Mouse (Mus musculus) midbrain, embryonic 11.5 days (tissue): ENCODE measurements around the gene Olfm2. TPM values are rescaled to one million over a fixed set of nuclear protein-coding genes. Genes with fewer than 3 reads are reported as not detected.
"Not testable (repeated sequence)": the region's sequence is repeated elsewhere in the genome, so short reads cannot be mapped to it uniquely, and the experiment has no call there.

Experiments used
- ATAC-seq: fragments of 200-750 bp; cut with Nextera tagmentation; 2 replicates; pipeline ENCODE4 v1.8.0; 2017; ENCODE audit warnings: moderate TSS enrichment, moderate library complexity; ENCODE audit not compliant: low FRiP score
- DNase-seq: peaks from one replicate; pipeline ENCODE4 v3.0.0; 2015; ENCODE audit warnings: low spot score; ENCODE audit errors: missing footprints
- H3K27ac ChIP-seq: fragments of 300-500 bp; sonication (generic); 2 replicates; pipeline ENCODE4 v1.5.1; 2014; ENCODE audit warnings: low read depth, low read length
- H3K27me3 ChIP-seq: fragments of 300-500 bp; sonication (generic); 2 replicates; pipeline ENCODE4 v1.6.1; 2014; ENCODE audit warnings: mild to moderate bottlenecking, low read length, moderate library complexity, mixed read lengths; ENCODE audit not compliant: control insufficient read depth, insufficient read depth
- H3K36me3 ChIP-seq: fragments of 300-500 bp; sonication (generic); 2 replicates; pipeline ENCODE4 v1.6.1; 2014; ENCODE audit warnings: mild to moderate bottlenecking, low read length, moderate library complexity, mixed read lengths; ENCODE audit not compliant: control insufficient read depth, insufficient read depth
- H3K4me1 ChIP-seq: fragments of 300-500 bp; sonication (generic); 2 replicates; pipeline ENCODE4 v1.6.1; 2014; ENCODE audit warnings: low read length; ENCODE audit not compliant: control insufficient read depth, insufficient read depth
- H3K4me2 ChIP-seq: fragments of 300-500 bp; sonication (generic); 2 replicates; pipeline ENCODE4 v1.6.1; 2014; ENCODE audit warnings: mild to moderate bottlenecking, moderate library complexity
- H3K4me3 ChIP-seq: fragments of 300-500 bp; sonication (generic); 2 replicates; pipeline ENCODE4 v1.5.1; 2014; ENCODE audit warnings: low read depth, low read length
- H3K9ac ChIP-seq: fragments of 300-500 bp; sonication (generic); 2 replicates; pipeline ENCODE4 v1.6.1; 2014; ENCODE audit warnings: low read length
- H3K9me3 ChIP-seq: fragments of 300-500 bp; sonication (generic); 2 replicates; pipeline ENCODE4 v1.6.1; 2016; ENCODE audit warnings: low read length; ENCODE audit not compliant: control insufficient read depth
- WGBS: fragments of 180-500 bp; shearing (Covaris S2); extraction: QIAGEN DNeasy Blood & Tissue Kit; methylation state at CpG from one replicate; pipeline ENCODE4 v1.1.7; 2014; 5-methylcytosine and 5-hydroxymethylcytosine counted together
- polyA plus RNA-seq: library from polyadenylated mRNA; unstranded; fragments of >200 nt; fragmentation: Nextera tagmentation; extraction: Ambion mirVana; gene quantifications from 2 replicates; pipeline ENCODE4 v1.2.1, GENCODE M21; 2014

Gene Olfm2
- polyA plus RNA-seq, 1 experiment from 2014 or later: 35.3 TPM

DNA sequence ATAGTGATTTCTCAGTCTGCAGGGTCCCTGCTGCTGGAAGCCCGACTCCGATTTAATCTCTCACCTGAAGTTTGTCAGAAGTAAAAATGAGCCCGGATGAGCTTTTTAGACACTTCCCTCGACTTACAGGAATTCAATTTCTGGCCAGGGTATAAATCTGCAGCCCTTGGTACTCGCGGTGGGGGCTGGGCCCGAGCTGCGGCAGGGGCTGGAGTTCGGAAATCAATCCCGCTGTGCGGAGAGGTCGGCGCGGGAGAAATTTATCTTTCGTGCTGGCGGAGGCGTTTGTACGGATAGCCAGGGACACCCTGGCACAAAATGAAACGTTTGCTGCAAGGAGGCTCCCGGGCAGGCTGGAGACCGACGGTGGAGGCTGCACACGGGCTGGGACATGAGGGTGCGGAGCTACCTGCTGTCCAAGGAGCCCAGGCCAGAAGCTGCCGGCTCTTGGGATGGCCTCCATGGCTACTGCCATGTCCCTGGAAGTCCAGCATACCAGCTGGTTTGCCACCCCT is 51.4 kb downstream of the Olfm2 start:
- Histone ChIP-seq H3K4me2 (peak overlapping the region; percentile 55), H3K9me3 (no peaks in the 10 kb centered on the region), H3K27me3 (no peaks in the 10 kb centered on the region), H3K36me3 (no peaks in the 10 kb centered on the region), H3K9ac (peak overlapping the region; percentile 62), H3K27ac (peak overlapping the region; percentile 44; the same call in 1 of the 2 replicates), H3K4me1 (peaks cover 29% of the 10 kb centered on the region), H3K4me3 (peak overlapping the region; percentile 22)
- 2% methylated on average over 25 of the region's 25 CpGs for WGBS
- DNase-seq: peak; percentile 93
- no peak for ATAC-seq

DNA sequence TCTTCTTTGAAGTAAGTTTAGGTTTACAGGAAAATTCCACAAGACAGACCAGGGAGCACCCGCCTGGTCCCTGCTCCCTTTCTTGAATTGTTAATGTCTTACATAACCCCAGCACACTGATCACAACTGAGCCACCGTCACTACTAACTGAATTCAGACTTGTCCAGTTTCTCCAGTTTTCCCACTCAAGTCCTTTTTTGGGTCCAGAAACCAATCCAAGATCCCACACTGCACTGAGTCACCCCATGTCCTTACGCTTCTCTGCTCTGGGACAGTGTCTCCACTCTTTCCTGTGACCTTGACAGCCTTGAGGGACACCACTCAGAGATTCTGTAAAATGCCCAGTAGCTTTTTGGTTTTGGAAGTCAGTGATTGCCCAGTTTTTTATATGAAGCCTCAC is 53.3 kb downstream of the Olfm2 start:
- Histone ChIP-seq H3K4me3 (no peak overlapping the region), H3K4me1 (peaks cover 31% of the 10 kb centered on the region), H3K27ac (no peak overlapping the region), H3K9ac (no peak overlapping the region), H3K27me3 (no peaks in the 10 kb centered on the region), H3K9me3 (no peaks in the 10 kb centered on the region), H3K4me2 (no peak overlapping the region), H3K36me3 (no peaks in the 10 kb centered on the region)
- 93% methylated on average over 3 of the region's 3 CpGs for WGBS
- DNase-seq (no peak), ATAC-seq (no peak)

DNA sequence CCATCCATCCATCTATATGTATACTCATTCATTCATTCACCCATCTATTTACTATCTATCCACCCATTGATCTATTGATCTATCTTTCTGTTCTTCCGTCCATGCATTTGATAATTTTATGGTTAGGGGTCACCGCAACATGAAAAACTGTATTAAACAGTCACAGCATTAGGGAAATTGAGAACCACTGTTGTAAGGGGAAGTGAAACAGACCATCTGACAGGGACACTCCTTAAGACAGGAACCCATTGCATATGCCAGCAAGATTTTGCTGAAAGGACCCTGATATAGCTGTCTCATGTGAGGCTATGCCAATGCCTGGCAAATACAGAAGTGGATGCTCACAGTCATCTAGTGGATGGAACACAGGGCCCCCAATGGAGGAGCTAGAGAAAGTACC is 55.7 kb downstream of the Olfm2 start:
- H3K27ac ChIP-seq, ATAC-seq, H3K27me3 ChIP-seq: not testable (repeated sequence)

DNA sequence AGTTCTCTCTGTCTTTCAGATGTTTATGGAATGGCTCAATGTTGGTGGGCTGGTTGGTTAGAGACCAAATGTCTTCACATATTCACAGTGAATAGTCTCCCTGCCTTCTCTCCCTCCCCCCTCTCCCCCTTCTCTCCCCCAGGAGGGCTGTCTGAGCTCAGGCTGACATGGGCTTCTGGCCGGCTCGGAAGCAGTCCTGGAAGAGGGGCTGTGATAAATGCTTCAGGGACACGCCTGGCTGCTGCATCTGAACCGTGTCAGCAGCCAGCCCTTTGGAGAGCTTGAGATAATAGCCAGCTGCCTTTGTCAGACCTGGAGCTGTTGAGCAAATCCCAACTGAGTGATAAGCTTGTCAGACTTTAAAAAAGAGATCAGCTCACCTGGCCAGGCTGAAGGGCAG is 56.2 kb downstream of the Olfm2 start:
- Histone ChIP-seq H3K9me3 (no peaks in the 10 kb centered on the region), H3K4me2 (no peak overlapping the region), H3K27ac (peak overlapping the region; percentile 51), H3K4me3 (no peak overlapping the region), H3K9ac (no peak overlapping the region; the same call in 1 of the 2 replicates), H3K36me3 (no peaks in the 10 kb centered on the region), H3K4me1 (peaks cover 14% of the 10 kb centered on the region), H3K27me3 (no peaks in the 10 kb centered on the region)
- ATAC-seq: peak; percentile 58
- 7% methylated on average over 4 of the region's 4 CpGs for WGBS
- no peak for DNase-seq

More for the DNA sequence above, 55.7 kb downstream of the Olfm2 start:
- not testable (repeated sequence) for H3K36me3 ChIP-seq, H3K4me3 ChIP-seq, H3K9ac ChIP-seq, DNase-seq, H3K4me2 ChIP-seq, H3K9me3 ChIP-seq
- peaks cover 17% of the 10 kb centered on the region for H3K4me1 ChIP-seq
- WGBS: 87% methylated on average over 2 of the region's 2 CpGs

DNA sequence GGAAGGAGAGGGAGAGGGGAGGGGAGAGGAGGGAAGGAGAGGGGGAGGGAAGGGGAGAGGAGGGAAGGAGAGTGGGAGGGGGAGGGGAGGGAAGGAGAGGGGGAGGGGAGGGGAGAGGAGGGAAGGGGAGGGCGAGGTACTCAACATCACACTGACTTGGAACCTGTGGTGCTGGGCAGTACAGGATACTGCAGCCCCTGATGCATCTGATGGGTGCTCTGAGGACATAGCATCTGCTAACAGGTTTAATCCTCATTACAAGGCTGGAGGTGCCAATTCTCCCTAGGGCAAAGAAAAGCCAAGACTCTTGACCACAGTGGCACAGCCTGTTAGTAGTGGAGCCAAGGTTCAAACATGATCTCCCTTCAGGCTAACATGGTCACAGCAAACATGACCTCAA is 56.7 kb downstream of the Olfm2 start:
- no peaks in the 10 kb centered on the region for H3K36me3 ChIP-seq
- 60% methylated on average over 1 of the region's 1 CpGs for WGBS
- H3K4me1 ChIP-seq: peaks cover 9% of the 10 kb centered on the region
- H3K4me2 ChIP-seq: no peak overlapping the region
- H3K27me3 ChIP-seq: no peaks in the 10 kb centered on the region
- H3K9ac ChIP-seq: no peak overlapping the region
- DNase-seq (no peak), ATAC-seq (peak; percentile 43)
- no peaks in the 10 kb centered on the region for H3K9me3 ChIP-seq
- peak overlapping the region; percentile 30 for H3K27ac ChIP-seq
- H3K4me3 ChIP-seq: no peak overlapping the region

DNA sequence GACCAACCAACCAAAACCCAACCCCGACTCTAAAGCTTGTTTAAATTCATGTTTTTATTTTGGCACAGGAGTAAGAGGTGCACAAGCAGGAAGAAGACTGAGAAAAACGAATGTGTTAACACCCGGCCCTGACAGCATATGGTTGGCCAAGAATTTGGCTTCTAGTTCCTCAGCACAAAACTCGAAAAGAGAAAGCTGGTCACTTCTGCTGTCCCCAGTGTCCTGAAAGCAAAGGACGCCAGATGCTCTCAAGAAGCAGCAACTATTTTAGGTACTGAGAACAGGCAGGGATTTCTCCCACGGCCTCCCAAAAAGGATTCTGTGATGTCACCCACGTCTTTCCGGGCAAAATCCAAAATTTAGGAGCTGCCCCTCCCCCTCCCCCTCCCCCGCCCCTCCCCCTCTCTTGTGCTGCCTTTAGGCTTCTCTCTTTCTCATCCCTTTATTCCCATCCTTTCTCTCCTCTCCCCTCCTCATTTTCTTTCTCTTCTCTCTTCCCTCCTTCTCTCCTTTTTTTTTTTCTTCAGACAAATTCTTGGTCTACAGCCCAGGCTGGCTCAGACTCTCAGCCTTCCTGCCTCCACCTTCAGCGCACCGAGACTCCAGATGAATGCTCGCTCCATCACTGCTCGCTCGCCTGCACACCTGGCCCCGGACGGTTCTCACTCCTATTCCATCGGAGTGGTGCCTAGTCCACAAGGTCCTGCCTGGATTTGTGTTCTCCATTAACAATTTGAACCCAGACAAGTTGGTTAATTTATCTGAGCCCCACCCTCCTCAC is 60.9 kb downstream of the Olfm2 start:
- Histone ChIP-seq H3K27me3 (no peaks in the 10 kb centered on the region), H3K9ac (no peak overlapping the region), H3K4me3 (no peak overlapping the region), H3K36me3 (no peaks in the 10 kb centered on the region), H3K27ac (no peak overlapping the region), H3K4me1 (peaks cover 7% of the 10 kb centered on the region), H3K9me3 (no peaks in the 10 kb centered on the region), H3K4me2 (no peak overlapping the region)
- ATAC-seq (no peak), DNase-seq (no peak)
- 56% methylated on average over 16 of the region's 17 CpGs for WGBS

DNA sequence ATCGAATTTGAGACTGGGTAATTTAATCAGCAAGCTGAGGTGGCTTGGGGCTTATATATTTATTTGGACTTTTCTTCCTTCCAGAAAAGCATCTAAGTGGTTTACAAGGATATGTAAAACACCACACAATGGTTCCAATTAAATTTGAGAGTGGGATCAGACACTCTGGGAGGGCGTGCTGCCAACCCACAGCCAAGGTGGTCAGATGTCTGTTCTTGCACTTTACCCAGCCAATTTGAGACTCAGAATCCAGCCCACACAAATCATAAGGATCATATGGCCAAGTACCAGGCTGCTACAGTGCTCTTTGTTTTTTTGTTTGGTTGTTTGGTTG is 63.8 kb downstream of the Olfm2 start:
- no peak for ATAC-seq

DNA sequence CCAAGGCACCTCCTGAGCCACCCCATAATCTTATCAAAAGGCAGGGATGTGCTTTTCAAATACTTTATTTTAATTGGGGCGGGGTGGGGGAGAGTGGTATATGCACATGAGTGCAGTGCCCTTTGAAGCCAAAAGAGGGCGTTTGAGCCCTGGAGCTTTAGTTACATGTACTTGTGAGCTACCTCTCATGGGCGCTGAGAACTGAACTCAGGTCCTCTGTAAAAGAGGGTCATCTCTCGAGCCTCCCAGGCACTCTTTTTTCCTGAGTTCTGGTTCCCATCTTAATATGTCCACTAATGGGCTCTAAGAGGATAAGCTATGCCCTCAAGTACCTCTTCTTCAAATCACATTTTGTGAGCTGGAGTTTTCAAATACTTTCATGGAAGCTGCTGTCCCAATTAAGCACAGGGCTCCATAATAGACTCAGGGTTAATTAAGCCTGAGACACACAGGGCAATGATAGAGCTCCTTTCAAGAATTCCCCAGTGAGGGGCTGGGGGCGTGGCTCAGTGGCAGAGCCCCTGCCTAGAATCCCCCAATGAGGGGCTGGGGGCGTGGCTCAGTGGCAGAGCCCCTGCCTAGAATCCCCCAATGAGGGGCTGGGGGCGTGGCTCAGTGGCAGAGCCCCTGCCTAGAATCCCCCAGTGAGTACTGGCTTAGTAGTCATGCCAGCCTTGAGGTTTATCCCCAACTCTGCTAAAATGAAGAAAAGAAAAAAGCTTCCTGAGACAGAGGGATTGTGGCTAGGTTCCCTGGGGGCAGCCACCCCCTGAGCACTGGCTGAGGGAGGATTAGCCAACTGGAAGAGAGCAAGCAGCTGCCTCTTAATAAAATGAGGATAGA is 64.4 kb downstream of the Olfm2 start:
- Histone ChIP-seq H3K27ac (peak overlapping the region; percentile 50; the same call in 1 of the 2 replicates), H3K9me3 (no peaks in the 10 kb centered on the region), H3K4me2 (no peak overlapping the region), H3K9ac (no peak overlapping the region), H3K4me3 (no peak overlapping the region), H3K36me3 (no peaks in the 10 kb centered on the region), H3K4me1 (no peaks in the 10 kb centered on the region), H3K27me3 (no peaks in the 10 kb centered on the region)
- WGBS: 48% methylated on average over 6 of the region's 7 CpGs
- DNase-seq (no peak), ATAC-seq (peak; percentile 86)

More for the DNA sequence above, 63.8 kb downstream of the Olfm2 start:
- no peak overlapping the region for H3K4me3 ChIP-seq
- H3K27ac ChIP-seq: peak overlapping the region; percentile 50; the same call in 1 of the 2 replicates
- H3K9ac ChIP-seq: no peak overlapping the region
- no peaks in the 10 kb centered on the region for H3K9me3 ChIP-seq
- H3K4me1 ChIP-seq: no peaks in the 10 kb centered on the region
- H3K4me2 ChIP-seq: no peak overlapping the region
- no peaks in the 10 kb centered on the region for H3K27me3 ChIP-seq
- no peak for DNase-seq
- WGBS: 38% methylated on average over 2 of the region's 2 CpGs
- H3K36me3 ChIP-seq: no peaks in the 10 kb centered on the region
